Mouse (Mus musculus) liver, postnatal 0 days (tissue): ENCODE results near the gene Bri3bp. TPM values are rescaled to one million over a fixed set of nuclear protein-coding genes. Genes with fewer than 3 reads are reported as not detected.
"Not testable (repeated sequence)": the region's sequence is repeated elsewhere in the genome, so short reads cannot be mapped to it uniquely, and the experiment has no call there.

Experiments
- ATAC-seq: fragments of 200-750 bp; cut with Nextera tagmentation; 2 replicates; pipeline ENCODE4 v1.8.0; 2017; ENCODE audit warnings: mild to moderate bottlenecking, moderate library complexity
- DNase-seq: peaks from one replicate; pipeline ENCODE4 v3.0.0-alpha.2; 2016
- H3K27ac ChIP-seq: fragments of 300-500 bp; sonication (generic); 2 replicates; pipeline ENCODE4 v1.5.1; 2014; ENCODE audit warnings: antibody characterized with exemption, moderate library complexity, mild to moderate bottlenecking, low read depth
- H3K27me3 ChIP-seq: fragments of 300-500 bp; sonication (generic); 2 replicates; pipeline ENCODE4 v1.6.1; 2014; ENCODE audit warnings: low read length, control low read depth, mixed read lengths; ENCODE audit not compliant: insufficient read depth
- H3K36me3 ChIP-seq: fragments of 300-500 bp; sonication (generic); replicated peaks from 2 replicates; pipeline ENCODE4 v1.6.1; 2014; ENCODE audit warnings: mild to moderate bottlenecking, control low read depth, low read length, moderate library complexity, mixed read lengths; ENCODE audit not compliant: insufficient read depth
- H3K4me1 ChIP-seq: fragments of 300-500 bp; sonication (generic); 2 replicates; pipeline ENCODE4 v1.6.1; 2014; ENCODE audit warnings: antibody characterized with exemption, mild to moderate bottlenecking, control low read depth; ENCODE audit not compliant: insufficient read depth
- H3K4me2 ChIP-seq: fragments of 300-500 bp; sonication (generic); 2 replicates; pipeline ENCODE4 v1.6.1; 2014; ENCODE audit warnings: low read depth, mild to moderate bottlenecking, low read length, moderate library complexity, mixed read lengths
- H3K4me3 ChIP-seq: fragments of 300-500 bp; sonication (generic); 2 replicates; pipeline ENCODE4 v1.5.1; 2014; ENCODE audit warnings: low read depth, low read length
- H3K9ac ChIP-seq: fragments of 300-500 bp; sonication (generic); replicated peaks from 2 replicates; pipeline ENCODE4 v1.6.1; 2014; ENCODE audit warnings: mild to moderate bottlenecking, moderate library complexity
- H3K9me3 ChIP-seq: fragments of 300-500 bp; sonication (generic); 2 replicates; pipeline ENCODE4 v1.6.1; 2016; ENCODE audit warnings: mild to moderate bottlenecking, control low read depth, low read length, mixed read lengths
- CTCF ChIP-seq: sonication (generic); IDR thresholded peaks from 2 replicates; pipeline ENCODE4 v1.5.1; 2016; ENCODE audit warnings: antibody characterized with exemption, low read depth
- EP300 ChIP-seq: IDR thresholded peaks from 2 replicates; pipeline ENCODE4 v1.6.1; 2016; ENCODE audit warnings: antibody characterized with exemption, low read depth, mild to moderate bottlenecking
- WGBS: fragments of 180-500 bp; shearing (Covaris S2); extraction: QIAGEN DNeasy Blood & Tissue Kit; methylation state at CpG from one replicate; pipeline ENCODE4 v1.1.7; 2014; ENCODE audit not compliant: insufficient replicate concordance; 5-methylcytosine and 5-hydroxymethylcytosine counted together
- polyA plus RNA-seq: library from polyadenylated mRNA; unstranded; fragments of >200 nt; fragmentation: Nextera tagmentation; extraction: Ambion mirVana; gene quantifications from 2 replicates; pipeline ENCODE4 v1.2.1, GENCODE M21; 2015

Bri3bp gene
- polyA plus RNA-seq, result 20.2 and 20.9 TPM in 2 replicates

- DNase-seq (peak; percentile 79), ATAC-seq (peak; percentile 88)
- no peaks in the 10 kb centered on the region for H3K9me3 ChIP-seq
- H3K36me3 ChIP-seq, result no peaks in the 10 kb centered on the region
- peak within 1 kb of the TSS; percentile 83 for H3K27ac ChIP-seq
- 3% methylated on average over 56 of the region's 97 CpGs for WGBS
- H3K27me3 ChIP-seq, result no peaks in the 10 kb centered on the region
- peak within 1 kb of the TSS; percentile 96 for H3K4me2 ChIP-seq
- TF ChIP-seq CTCF (no peak), EP300 (no peak)
- H3K4me3 ChIP-seq, result peak within 1 kb of the TSS; percentile 97
- peaks cover 26% of the 10 kb centered on the region for H3K4me1 ChIP-seq
- H3K9ac ChIP-seq, result peak within 1 kb of the TSS; percentile 91
Measured at GRCm38 (mm10) chr5:125441234-125442114, at the start of gene Bri3bp. Bri3bp (plus strand) TSS chr5:125441568.

DNA sequence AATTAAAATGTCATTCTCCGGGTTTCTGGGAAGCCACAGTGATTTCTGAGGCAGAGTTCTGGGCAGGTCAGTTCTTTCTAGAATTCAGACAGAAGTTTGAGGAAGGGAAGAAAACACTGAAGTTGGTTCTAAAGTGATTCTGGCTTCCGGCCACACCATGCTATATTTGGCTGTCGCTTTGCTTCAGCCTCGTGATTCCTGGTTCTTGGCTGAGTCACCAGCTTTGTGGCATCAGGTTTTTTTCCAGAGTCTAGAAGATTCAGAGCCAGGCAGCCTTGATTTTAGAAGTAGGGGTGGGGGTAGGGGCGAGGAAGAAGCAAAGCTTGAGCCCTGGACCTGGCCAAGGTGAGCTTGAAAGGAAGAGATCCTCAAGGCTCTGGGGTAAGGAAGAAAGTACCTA is 49.8 kb upstream of the Bri3bp start:
- Histone ChIP-seq H3K9me3 (no peaks in the 10 kb centered on the region), H3K4me2 (peak overlapping the region; percentile 24; the same call in 1 of the 2 replicates), H3K36me3 (peaks cover 8% of the 10 kb centered on the region; the same call in 1 of the 2 replicates), H3K9ac (peak overlapping the region; percentile 36; the same call in 1 of the 2 replicates), H3K4me1 (peaks cover 40% of the 10 kb centered on the region), H3K4me3 (no peak overlapping the region), H3K27me3 (no peaks in the 10 kb centered on the region), H3K27ac (peak overlapping the region; percentile 100)
- TF ChIP-seq CTCF (no peak), EP300 (0 out of 2 replicates have a peak, but pooled peaks have one; percentile 13)
- ATAC-seq (no peak), DNase-seq (peak; percentile 54)
- WGBS, result 48% methylated on average over 5 of the region's 5 CpGs

GRCm38 (mm10) chr5:125392176-125392575 is 49.2 kb upstream of the Bri3bp start:
- DNase-seq, H3K27me3 ChIP-seq, ATAC-seq, H3K9ac ChIP-seq, H3K9me3 ChIP-seq, H3K36me3 ChIP-seq, H3K4me3 ChIP-seq: not testable (repeated sequence)
- H3K4me1 ChIP-seq, result peaks cover 40% of the 10 kb centered on the region
- 89% methylated on average over 4 of the region's 4 CpGs for WGBS
- peak overlapping the region; percentile 70; the same call in 1 of the 2 replicates for H3K4me2 ChIP-seq
- H3K27ac ChIP-seq, result peak overlapping the region; percentile 100

DNA sequence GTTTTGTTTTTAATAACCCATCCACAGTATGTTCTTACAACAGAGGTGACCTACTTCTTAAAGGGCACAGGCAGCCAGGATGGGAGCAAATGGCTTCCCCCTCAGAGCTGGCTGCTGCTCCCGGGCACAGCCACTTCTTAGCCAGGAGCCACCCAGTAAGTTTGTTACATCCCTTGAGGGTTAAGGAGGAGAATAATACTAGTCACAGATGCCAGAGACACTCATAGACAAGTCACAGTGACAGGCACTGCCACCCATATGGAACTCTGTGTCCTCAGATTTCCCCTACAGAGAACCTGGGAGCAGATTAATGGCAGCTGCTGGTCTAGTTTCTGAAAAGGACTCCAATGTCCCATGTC is 48.8 kb upstream of the Bri3bp start:
- no peak for TF ChIP-seq CTCF
- TF ChIP-seq EP300, result no peak

DNA sequence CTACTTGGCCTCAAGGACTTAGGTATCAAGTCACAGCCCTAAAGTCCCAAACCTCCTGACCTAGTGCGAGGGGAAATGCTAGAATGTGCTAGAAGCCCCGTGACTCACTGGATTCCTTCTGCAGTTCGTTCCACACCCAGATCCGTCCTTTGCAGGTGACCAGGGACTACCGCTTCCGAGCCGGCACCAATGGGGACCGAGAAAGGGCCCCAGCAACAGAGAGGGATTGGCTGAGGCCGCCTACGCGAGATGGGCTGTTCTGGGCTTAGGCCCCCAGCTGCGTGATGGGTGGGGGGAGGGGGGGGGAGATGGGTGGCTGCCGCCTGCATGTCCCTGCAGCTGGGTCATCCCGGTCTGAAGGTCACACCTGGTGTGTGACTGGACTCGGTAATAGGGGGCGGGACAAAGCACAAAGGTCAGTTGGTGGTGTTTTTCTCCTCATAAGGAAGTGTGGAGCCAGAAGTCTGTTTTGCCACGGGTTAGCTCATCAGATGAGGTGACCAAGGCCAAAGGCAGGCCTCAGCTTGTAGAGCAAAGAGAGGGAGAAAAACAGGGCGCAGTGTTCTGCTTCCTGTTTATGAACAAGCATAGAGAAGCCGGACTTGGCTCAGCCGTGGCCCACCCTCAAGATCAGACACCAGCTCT is 48.3 kb upstream of the Bri3bp start:
- Histone ChIP-seq H3K4me2 (peak overlapping the region; percentile 70), H3K36me3 (peaks cover 6% of the 10 kb centered on the region; the same call in 1 of the 2 replicates), H3K27ac (peak overlapping the region; percentile 100), H3K4me1 (peaks cover 40% of the 10 kb centered on the region), H3K27me3 (no peaks in the 10 kb centered on the region), H3K9me3 (no peaks in the 10 kb centered on the region), H3K4me3 (peak overlapping the region; percentile 40), H3K9ac (peak overlapping the region; percentile 63)
- no peak for TF ChIP-seq CTCF
- peak; percentile 88 for TF ChIP-seq EP300
- peak; percentile 94 for DNase-seq
- 0% methylated on average over 20 of the region's 20 CpGs for WGBS
- ATAC-seq, result peak; percentile 85

More for the DNA sequence above, 48.8 kb upstream of the Bri3bp start:
- peak overlapping the region; percentile 60 for H3K9ac ChIP-seq
- WGBS, result 38% methylated on average over 1 of the region's 1 CpGs
- peaks cover 40% of the 10 kb centered on the region for H3K4me1 ChIP-seq
- no peak for DNase-seq
- H3K27me3 ChIP-seq, result no peaks in the 10 kb centered on the region
- peaks cover 8% of the 10 kb centered on the region; the same call in 1 of the 2 replicates for H3K36me3 ChIP-seq
- peak overlapping the region; percentile 40 for H3K4me3 ChIP-seq
- peak; percentile 1; the same call in 1 of the 2 replicates for ATAC-seq
- H3K27ac ChIP-seq, result peak overlapping the region; percentile 100
- H3K4me2 ChIP-seq, result peak overlapping the region; percentile 70
- no peaks in the 10 kb centered on the region for H3K9me3 ChIP-seq
